Mouse (Mus musculus) heart, adult 18-20 months (tissue): Measurements from ENCODE around the gene Ndufaf2. TPM values are rescaled to one million over a fixed set of nuclear protein-coding genes. Genes with fewer than 3 reads are reported as not detected.

Experiments used
- DNase-seq, 2 experiments: peaks; one replicate each; pipeline ENCODE4 v3.0.0; 2021 to 2022; ENCODE audit warnings: mixed read lengths in 1 of 2
- long read RNA-seq, 2 experiments: library from polyadenylated mRNA; stranded (forward); transcript quantifications; one replicate each; pipeline ENCODE4 v2.0.0; 2021
- total RNA-seq, 2 experiments: library from RNA; stranded (reverse); gene quantifications; 2 replicates each; pipeline ENCODE4 v1.2.3; 2021

Ndufaf2 gene
- total RNA-seq = 10 to 100 TPM; 25.8 to 30.4 TPM
- long read RNA-seq, experiment 1, transcript Ndufaf2-201 (4 exons, 678 nt) = major isoform, 22 of 24 reads
- long read RNA-seq, experiment 1, partial matches to known transcripts = 1 of 24 reads
- long read RNA-seq, experiment 1, other reads (novel, unspliced or antisense) = 1 of 24 reads
- long read RNA-seq, experiment 2, transcript Ndufaf2-201 (4 exons, 678 nt) = major isoform, 15 of 16 reads
- long read RNA-seq, experiment 2, partial matches to known transcripts = 0 of 16 reads
- long read RNA-seq, experiment 2, other reads (novel, unspliced or antisense) = 1 of 16 reads

GRCm38 (mm10) chr13:108158465-108159240, at the start of gene Ndufaf2, which contains the start of gene Ercc8:
TSS of gene Ndufaf2 (minus strand) at chr13:108158623.
TSS of gene Ercc8 (plus strand) at chr13:108158731.
- peak; percentile 96 to 98 for DNase-seq

GRCm38 (mm10) chr13:108208090-108208489, 49.7 kb upstream of the Ndufaf2 start:
- no peak for DNase-seq

- no peak for DNase-seq
These were observed 49.0 kb upstream of the Ndufaf2 start for GRCm38 (mm10) chr13:108207447-108207846.

- no peak for DNase-seq
These were observed 46.4 kb upstream of the Ndufaf2 start for GRCm38 (mm10) chr13:108204857-108205256.

- DNase-seq = no peak
These were observed 37.1 kb upstream of the Ndufaf2 start for GRCm38 (mm10) chr13:108195474-108195873.

- DNase-seq = peak; percentile 26 to 64
These were observed 32.8 kb upstream of the Ndufaf2 start for GRCm38 (mm10) chr13:108191074-108191720.

GRCm38 (mm10) chr13:108187994-108188393, 29.6 kb upstream of the Ndufaf2 start:
- DNase-seq = no peak

GRCm38 (mm10) chr13:108185530-108185929, 27.1 kb upstream of the Ndufaf2 start:
- DNase-seq = no peak

- no peak for DNase-seq
These were observed 26.4 kb upstream of the Ndufaf2 start for GRCm38 (mm10) chr13:108184743-108185255.

- no peak for DNase-seq
These were observed 22.4 kb upstream of the Ndufaf2 start for GRCm38 (mm10) chr13:108180821-108181220.

GRCm38 (mm10) chr13:108179618-108180017, 21.2 kb upstream of the Ndufaf2 start:
- no peak for DNase-seq

- DNase-seq = no peak
These were observed 12.1 kb upstream of the Ndufaf2 start for GRCm38 (mm10) chr13:108170511-108170910.

- no peak for DNase-seq
These were observed 11.6 kb upstream of the Ndufaf2 start for GRCm38 (mm10) chr13:108170002-108170401.

GRCm38 (mm10) chr13:108164621-108165020, 6.2 kb upstream of the Ndufaf2 start:
- no peak for DNase-seq

GRCm38 (mm10) chr13:108163912-108164311, 5.5 kb upstream of the Ndufaf2 start:
- DNase-seq = no peak

GRCm38 (mm10) chr13:108159963-108160362, 1.5 kb upstream of the Ndufaf2 start:
- DNase-seq = peak in 1 of 2 experiments; percentile 16

- DNase-seq = no peak
These were observed 785 bp upstream of the Ndufaf2 start for GRCm38 (mm10) chr13:108159241-108159575.

- no peak for DNase-seq
These were observed 525 bp downstream of the Ndufaf2 start for GRCm38 (mm10) chr13:108157732-108158464.

GRCm38 (mm10) chr13:108157156-108157555, 1.3 kb downstream of the Ndufaf2 start:
- no peak for DNase-seq

GRCm38 (mm10) chr13:108152650-108153372, 5.6 kb downstream of the Ndufaf2 start:
- DNase-seq = peak; percentile 58 to 82

- peak in 1 of 2 experiments; percentile 22 for DNase-seq
These were observed 6.6 kb downstream of the Ndufaf2 start for GRCm38 (mm10) chr13:108151782-108152181.
